Mouse (Mus musculus): ENCODE data around the gene Stx8. TPM values are rescaled to one million over a fixed set of nuclear protein-coding genes. Genes with fewer than 3 reads are reported as not detected.

Stx8 gene
- polyA plus RNA-seq, 1 experiment from 2014 or later = 67.1 TPM

DNA sequence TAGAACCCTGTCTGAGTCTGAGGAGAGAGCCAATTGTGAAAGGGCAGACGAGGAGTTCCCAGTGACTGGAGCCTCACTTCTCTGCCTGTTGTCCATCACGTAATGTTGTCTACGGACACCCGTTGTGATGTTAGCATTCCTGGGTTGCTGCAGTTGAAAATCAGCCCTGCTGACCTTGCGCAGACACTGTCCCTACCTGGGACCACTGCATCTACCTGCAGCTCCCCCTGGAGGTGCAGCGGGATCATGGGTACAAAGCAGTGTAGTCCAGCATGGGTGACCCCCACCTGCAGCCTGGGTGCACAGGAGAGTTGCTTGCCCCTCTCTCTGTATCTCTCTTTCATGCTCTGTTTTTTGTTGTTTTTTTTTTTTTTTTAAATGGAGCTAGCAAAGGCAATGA lies 148.2 kb downstream of the Stx8 start:
- ATAC-seq (ENCODE audit: low FRiP score) = no peak
- H3K4me3 ChIP-seq (replicated peaks; ENCODE audit: low read length) = no peak overlapping the region
- 17% methylated on average over 6 of the region's 6 CpGs for WGBS
- no peak for DNase-seq (ENCODE audit: low spot score)
- H3K9me3 ChIP-seq (ENCODE audit: control insufficient read depth, low read length) = no peaks in the 10 kb centered on the region
- H3K9ac ChIP-seq = no peak overlapping the region
- H3K27ac ChIP-seq = no peak overlapping the region
- no peaks in the 10 kb centered on the region for H3K36me3 ChIP-seq (replicated peaks; ENCODE audit: control insufficient read depth, insufficient read depth)
- 0 out of 2 replicates have a peak, but pooled peaks cover 6% of the 10 kb centered on the region for H3K4me1 ChIP-seq (replicated peaks; ENCODE audit: control insufficient read depth, insufficient read depth, low read length)
- H3K27me3 ChIP-seq (ENCODE audit: control insufficient read depth, insufficient read depth, low read length) = no peaks in the 10 kb centered on the region
- no peak overlapping the region for H3K4me2 ChIP-seq (replicated peaks)

GRCm38 (mm10) chr11:68116157-68116556 lies 150.2 kb downstream of the Stx8 start:
- Histone ChIP-seq H3K9ac (no peak overlapping the region), H3K4me1 (replicated peaks; ENCODE audit: control insufficient read depth, insufficient read depth, low read length) (peaks cover 16% of the 10 kb centered on the region), H3K4me3 (replicated peaks; ENCODE audit: low read length) (no peak overlapping the region), H3K4me2 (replicated peaks) (no peak overlapping the region), H3K27me3 (ENCODE audit: control insufficient read depth, insufficient read depth, low read length) (no peaks in the 10 kb centered on the region), H3K27ac (no peak overlapping the region), H3K9me3 (ENCODE audit: control insufficient read depth, low read length) (no peaks in the 10 kb centered on the region), H3K36me3 (replicated peaks; ENCODE audit: control insufficient read depth, insufficient read depth) (no peaks in the 10 kb centered on the region)
- DNase-seq (ENCODE audit: low spot score) (no peak), ATAC-seq (ENCODE audit: low FRiP score) (no peak)
- 72% methylated on average over 4 of the region's 4 CpGs for WGBS

DNA sequence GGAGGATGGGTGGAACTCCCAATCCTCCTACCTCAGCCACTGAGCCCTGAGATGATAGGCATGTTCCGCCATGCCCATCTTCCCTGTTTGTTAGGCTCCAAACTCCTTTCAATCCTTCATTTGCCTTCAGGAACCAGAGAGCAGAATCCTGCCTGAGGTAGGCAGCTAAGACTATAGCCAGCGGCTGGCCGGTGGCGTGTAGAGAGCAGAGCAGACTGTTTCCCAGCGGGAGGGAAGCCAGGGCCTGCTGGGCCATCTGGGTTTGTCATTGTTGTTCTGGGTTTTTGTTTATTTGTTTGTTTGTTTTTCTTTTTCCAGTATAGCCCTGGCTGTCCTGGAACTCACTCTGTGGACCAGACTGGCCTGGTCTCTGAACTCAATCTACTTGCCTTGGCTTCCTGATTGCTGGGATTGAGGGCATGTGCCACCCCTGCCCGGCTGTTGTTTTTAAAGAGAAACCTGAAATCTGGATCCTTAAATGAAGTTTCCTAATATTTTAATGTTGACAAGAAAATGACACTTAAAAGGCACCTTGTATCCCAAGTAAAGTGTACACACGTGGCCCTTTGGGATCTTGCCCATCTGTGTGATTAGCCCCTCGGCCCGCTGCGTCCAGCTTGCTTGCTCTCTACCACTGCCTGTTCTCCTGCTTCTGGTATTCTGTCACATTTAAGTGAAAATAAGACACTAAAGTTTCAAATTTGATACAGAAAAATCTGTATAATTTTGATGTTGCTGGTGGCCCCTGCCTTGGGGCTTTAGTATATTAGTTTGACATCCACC lies 152.1 kb downstream of the Stx8 start:
- WGBS = 81% methylated on average over 10 of the region's 10 CpGs
- H3K4me1 ChIP-seq (replicated peaks; ENCODE audit: control insufficient read depth, insufficient read depth, low read length) = peaks cover 23% of the 10 kb centered on the region
- no peak overlapping the region for H3K4me3 ChIP-seq (replicated peaks; ENCODE audit: low read length)
- H3K27ac ChIP-seq = no peak overlapping the region
- DNase-seq (ENCODE audit: low spot score) (no peak), ATAC-seq (ENCODE audit: low FRiP score) (no peak)
- H3K9me3 ChIP-seq (ENCODE audit: control insufficient read depth, low read length) = no peaks in the 10 kb centered on the region
- no peak overlapping the region for H3K4me2 ChIP-seq (replicated peaks)
- no peak overlapping the region for H3K9ac ChIP-seq
- no peaks in the 10 kb centered on the region for H3K36me3 ChIP-seq (replicated peaks; ENCODE audit: control insufficient read depth, insufficient read depth)
- no peaks in the 10 kb centered on the region for H3K27me3 ChIP-seq (ENCODE audit: control insufficient read depth, insufficient read depth, low read length)

DNA sequence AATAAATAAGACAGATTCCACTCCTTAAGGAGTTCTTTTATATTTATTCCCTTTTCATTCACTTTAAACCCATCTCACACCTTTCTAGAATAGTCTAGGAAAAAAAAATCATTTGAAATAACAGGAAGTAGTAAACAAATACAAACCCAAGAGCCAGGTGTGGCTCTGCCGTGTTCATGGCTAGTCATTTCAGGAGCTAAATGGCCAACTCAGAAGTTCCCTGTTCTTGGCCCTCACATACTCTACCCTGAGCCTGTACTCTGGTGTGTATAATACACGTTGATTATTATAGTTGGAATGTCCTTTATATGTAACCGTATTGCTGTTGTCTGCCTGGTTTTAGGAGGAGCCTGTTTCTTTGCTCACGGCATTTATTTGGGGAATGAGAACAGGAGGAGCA lies 152.7 kb downstream of the Stx8 start:
- no peak overlapping the region for H3K4me2 ChIP-seq (replicated peaks)
- no peak for ATAC-seq (ENCODE audit: low FRiP score)
- no peaks in the 10 kb centered on the region for H3K9me3 ChIP-seq (ENCODE audit: control insufficient read depth, low read length)
- no peaks in the 10 kb centered on the region for H3K27me3 ChIP-seq (ENCODE audit: control insufficient read depth, insufficient read depth, low read length)
- no peak overlapping the region for H3K27ac ChIP-seq
- 82% methylated on average over 4 of the region's 4 CpGs for WGBS
- H3K4me1 ChIP-seq (replicated peaks; ENCODE audit: control insufficient read depth, insufficient read depth, low read length) = peaks cover 23% of the 10 kb centered on the region
- no peak overlapping the region for H3K9ac ChIP-seq
- no peaks in the 10 kb centered on the region for H3K36me3 ChIP-seq (replicated peaks; ENCODE audit: control insufficient read depth, insufficient read depth)
- no peak for DNase-seq (ENCODE audit: low spot score)
- no peak overlapping the region for H3K4me3 ChIP-seq (replicated peaks; ENCODE audit: low read length)

DNA sequence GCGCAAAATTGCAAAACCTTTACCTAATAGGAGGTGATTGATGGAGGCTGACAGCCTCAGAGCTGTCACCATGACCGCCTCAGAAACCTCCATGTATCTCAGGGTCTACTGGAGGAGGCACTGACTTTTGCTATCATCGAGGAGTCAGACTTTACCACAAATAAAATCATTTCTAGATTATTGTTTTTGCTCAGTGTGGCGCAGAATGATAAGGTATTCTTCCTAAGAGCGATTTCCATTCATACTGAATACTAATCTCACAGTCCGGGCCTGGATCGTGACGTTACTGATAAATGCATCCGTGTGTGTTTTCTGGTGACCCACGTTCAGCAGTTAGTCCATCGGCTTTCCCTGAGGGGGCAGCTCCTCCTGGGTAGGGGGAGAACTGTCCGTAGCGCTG lies 153.1 kb downstream of the Stx8 start:
- H3K36me3 ChIP-seq (replicated peaks; ENCODE audit: control insufficient read depth, insufficient read depth) = no peaks in the 10 kb centered on the region
- ATAC-seq (ENCODE audit: low FRiP score) (no peak), DNase-seq (ENCODE audit: low spot score) (no peak)
- H3K4me2 ChIP-seq (replicated peaks) = no peak overlapping the region
- H3K9me3 ChIP-seq (ENCODE audit: control insufficient read depth, low read length) = no peaks in the 10 kb centered on the region
- H3K27me3 ChIP-seq (ENCODE audit: control insufficient read depth, insufficient read depth, low read length) = no peaks in the 10 kb centered on the region
- WGBS = 66% methylated on average over 13 of the region's 13 CpGs
- no peak overlapping the region for H3K9ac ChIP-seq
- H3K27ac ChIP-seq = no peak overlapping the region
- H3K4me3 ChIP-seq (replicated peaks; ENCODE audit: low read length) = no peak overlapping the region
- H3K4me1 ChIP-seq (replicated peaks; ENCODE audit: control insufficient read depth, insufficient read depth, low read length) = peaks cover 19% of the 10 kb centered on the region

DNA sequence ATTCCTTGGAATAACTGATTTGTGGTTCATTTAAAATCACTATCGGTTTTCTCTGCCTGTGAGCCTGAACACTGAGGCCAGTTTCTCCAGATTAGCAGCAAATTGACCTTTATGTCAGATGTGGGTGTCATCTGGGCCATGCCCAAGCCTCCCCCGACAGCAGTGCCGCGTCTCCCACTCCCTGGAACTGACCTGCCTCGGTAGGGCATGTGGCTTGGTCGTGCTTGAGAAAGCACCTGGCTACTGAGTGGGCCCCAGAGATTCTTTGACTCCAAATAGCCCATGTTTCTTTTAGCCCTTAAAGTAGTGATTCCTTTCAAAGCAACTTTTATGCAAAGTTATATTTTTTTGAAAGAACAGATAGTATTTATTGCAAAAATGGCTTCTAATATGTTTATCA lies 155.3 kb downstream of the Stx8 start:
- 0 out of 2 replicates have a peak overlapping the region, but pooled peaks have one; percentile 16 for H3K9ac ChIP-seq
- DNase-seq (ENCODE audit: low spot score) = no peak

GRCm38 (mm10) chr11:68121660-68122059 lies 155.7 kb downstream of the Stx8 start:
- Histone ChIP-seq H3K4me2 (replicated peaks) (no peak overlapping the region), H3K9me3 (ENCODE audit: control insufficient read depth, low read length) (no peaks in the 10 kb centered on the region), H3K4me3 (replicated peaks; ENCODE audit: low read length) (no peak overlapping the region), H3K27me3 (ENCODE audit: control insufficient read depth, insufficient read depth, low read length) (no peaks in the 10 kb centered on the region), H3K9ac (no peak overlapping the region), H3K27ac (no peak overlapping the region), H3K36me3 (replicated peaks; ENCODE audit: control insufficient read depth, insufficient read depth) (no peaks in the 10 kb centered on the region), H3K4me1 (replicated peaks; ENCODE audit: control insufficient read depth, insufficient read depth, low read length) (peaks cover 17% of the 10 kb centered on the region)
- 14% methylated on average over 6 of the region's 6 CpGs for WGBS
- ATAC-seq (ENCODE audit: low FRiP score) (no peak), DNase-seq (ENCODE audit: low spot score) (no peak)

More for the DNA sequence above, 155.3 kb downstream of the Stx8 start:
- no peak overlapping the region for H3K4me3 ChIP-seq (replicated peaks; ENCODE audit: low read length)
- H3K4me1 ChIP-seq (replicated peaks; ENCODE audit: control insufficient read depth, insufficient read depth, low read length) = peaks cover 17% of the 10 kb centered on the region
- no peak for ATAC-seq (ENCODE audit: low FRiP score)
- no peaks in the 10 kb centered on the region for H3K36me3 ChIP-seq (replicated peaks; ENCODE audit: control insufficient read depth, insufficient read depth)
- 12% methylated on average over 6 of the region's 6 CpGs for WGBS
- no peak overlapping the region for H3K4me2 ChIP-seq (replicated peaks)
- peak overlapping the region; percentile 39; the same call in 1 of the 2 replicates for H3K27ac ChIP-seq
- H3K27me3 ChIP-seq (ENCODE audit: control insufficient read depth, insufficient read depth, low read length) = no peaks in the 10 kb centered on the region
- no peaks in the 10 kb centered on the region for H3K9me3 ChIP-seq (ENCODE audit: control insufficient read depth, low read length)

DNA sequence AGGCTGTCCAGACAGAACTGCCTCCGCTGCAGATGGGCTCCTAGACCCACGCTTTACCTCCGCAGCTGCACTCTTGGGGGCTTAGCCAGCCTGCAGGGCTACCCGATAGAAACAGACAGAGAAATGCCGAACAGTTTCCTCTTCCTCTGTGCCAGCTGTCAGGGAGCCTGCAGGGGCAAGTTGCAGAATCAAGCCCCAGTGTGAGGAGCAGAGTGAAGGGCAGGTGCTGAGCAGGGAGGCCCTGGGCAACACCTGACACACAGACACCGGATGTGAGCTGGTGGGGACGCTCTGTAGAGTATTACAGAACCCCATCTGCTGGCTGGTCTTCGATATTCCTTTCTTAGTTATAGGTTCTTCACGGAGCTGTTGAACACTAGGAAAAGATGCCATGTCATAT lies 160.1 kb downstream of the Stx8 start:
- Histone ChIP-seq H3K36me3 (replicated peaks; ENCODE audit: control insufficient read depth, insufficient read depth) (no peaks in the 10 kb centered on the region), H3K27me3 (ENCODE audit: control insufficient read depth, insufficient read depth, low read length) (no peaks in the 10 kb centered on the region), H3K9ac (no peak overlapping the region), H3K27ac (no peak overlapping the region), H3K4me3 (replicated peaks; ENCODE audit: low read length) (no peak overlapping the region), H3K9me3 (ENCODE audit: control insufficient read depth, low read length) (no peaks in the 10 kb centered on the region), H3K4me1 (replicated peaks; ENCODE audit: control insufficient read depth, insufficient read depth, low read length) (peaks cover 8% of the 10 kb centered on the region), H3K4me2 (replicated peaks) (no peak overlapping the region)
- WGBS = 76% methylated on average over 9 of the region's 9 CpGs
- no peak for ATAC-seq (ENCODE audit: low FRiP score)
- no peak for DNase-seq (ENCODE audit: low spot score)

- DNase-seq (ENCODE audit: low spot score) = no peak
- H3K4me1 ChIP-seq (replicated peaks; ENCODE audit: control insufficient read depth, insufficient read depth, low read length) = no peaks in the 10 kb centered on the region
- no peak overlapping the region for H3K4me2 ChIP-seq (replicated peaks)
- no peaks in the 10 kb centered on the region for H3K36me3 ChIP-seq (replicated peaks; ENCODE audit: control insufficient read depth, insufficient read depth)
- no peaks in the 10 kb centered on the region for H3K27me3 ChIP-seq (ENCODE audit: control insufficient read depth, insufficient read depth, low read length)
- no peak overlapping the region for H3K9ac ChIP-seq
- ATAC-seq (ENCODE audit: low FRiP score) = no peak
- no peak overlapping the region for H3K27ac ChIP-seq
- H3K9me3 ChIP-seq (ENCODE audit: control insufficient read depth, low read length) = no peaks in the 10 kb centered on the region
- H3K4me3 ChIP-seq (replicated peaks; ENCODE audit: low read length) = no peak overlapping the region
- WGBS = 85% methylated on average over 7 of the region's 7 CpGs
Measured at GRCm38 (mm10) chr11:68134494-68134893, 168.5 kb downstream of the Stx8 start.

All from hindbrain, embryonic 14.5 days (tissue).